Mouse (Mus musculus) C2C12 (cell line): ENCODE measurements around the gene Rhebl1. TPM values are rescaled to one million over a fixed set of nuclear protein-coding genes. Genes with fewer than 3 reads are reported as not detected.
A peak's percentile ranks its signal among the peaks of the same experiment; 100 is the strongest.

ENCODE experiments used
- H3K27me3 ChIP-seq: one replicate; pipeline ENCODE4 v1.6.1; 2011; ENCODE audit not compliant: control insufficient read depth, insufficient read depth, insufficient read length
- H3K36me3 ChIP-seq: one replicate; pipeline ENCODE4 v1.6.1; 2011; ENCODE audit not compliant: control insufficient read depth, insufficient read depth
- H3K4me3 ChIP-seq: one replicate; pipeline ENCODE4 v1.5.1; 2011; ENCODE audit warnings: mild to moderate bottlenecking, control low read depth; ENCODE audit not compliant: poor library complexity, insufficient read depth, severe bottlenecking
- H3K79me2 ChIP-seq: one replicate; pipeline ENCODE4 v1.6.1; 2011; ENCODE audit not compliant: control insufficient read depth, insufficient read depth
- H3K79me3 ChIP-seq: one replicate; pipeline ENCODE4 v1.6.1; 2011; ENCODE audit warnings: low read depth, control low read depth
- H3ac ChIP-seq: one replicate; pipeline ENCODE3; 2011; ENCODE audit warnings: low read depth; ENCODE audit not compliant: control insufficient read depth, insufficient read length
- CEBPB ChIP-seq: IDR thresholded peaks from one replicate; pipeline ENCODE4 v1.6.1; 2011; ENCODE audit warnings: low read depth, mild to moderate bottlenecking, control low read depth, moderate library complexity
- CTCF ChIP-seq: IDR thresholded peaks from one replicate; pipeline ENCODE4 v1.5.1; 2011; ENCODE audit not compliant: control insufficient read depth, insufficient read depth, insufficient read length
- FOSL1 ChIP-seq: IDR thresholded peaks from one replicate; pipeline ENCODE4 v1.8.0; 2011; ENCODE audit warnings: mild to moderate bottlenecking, low read length; ENCODE audit not compliant: poor library complexity, insufficient read depth, severe bottlenecking
- MAX ChIP-seq: IDR thresholded peaks from one replicate; pipeline ENCODE4 v1.6.1; 2011; ENCODE audit warnings: mild to moderate bottlenecking, control low read depth
- MYOD1 ChIP-seq: IDR thresholded peaks from one replicate; pipeline ENCODE4 v1.6.1; 2011; ENCODE audit warnings: low read depth; ENCODE audit not compliant: control insufficient read depth, insufficient read length
- MYOG ChIP-seq: IDR thresholded peaks from one replicate; pipeline ENCODE4 v1.6.1; 2011; ENCODE audit not compliant: control insufficient read depth, insufficient read length; ENCODE audit errors: extremely low read depth
- USF1 ChIP-seq: IDR thresholded peaks from one replicate; pipeline ENCODE4 v1.6.1; 2011; ENCODE audit warnings: low read depth, mild to moderate bottlenecking, control low read depth, moderate library complexity
- polyA plus RNA-seq: library from polyadenylated mRNA; unstranded; fragments of >200 nt; fragmentation: generic; extraction: Trizol; gene quantifications from one replicate; pipeline ENCODE4 v1.2.1, GENCODE M21; 2012; ENCODE audit warnings: missing spikeins

Gene Rhebl1
- polyA plus RNA-seq, 1 experiment, result 9.7 TPM

DNA sequence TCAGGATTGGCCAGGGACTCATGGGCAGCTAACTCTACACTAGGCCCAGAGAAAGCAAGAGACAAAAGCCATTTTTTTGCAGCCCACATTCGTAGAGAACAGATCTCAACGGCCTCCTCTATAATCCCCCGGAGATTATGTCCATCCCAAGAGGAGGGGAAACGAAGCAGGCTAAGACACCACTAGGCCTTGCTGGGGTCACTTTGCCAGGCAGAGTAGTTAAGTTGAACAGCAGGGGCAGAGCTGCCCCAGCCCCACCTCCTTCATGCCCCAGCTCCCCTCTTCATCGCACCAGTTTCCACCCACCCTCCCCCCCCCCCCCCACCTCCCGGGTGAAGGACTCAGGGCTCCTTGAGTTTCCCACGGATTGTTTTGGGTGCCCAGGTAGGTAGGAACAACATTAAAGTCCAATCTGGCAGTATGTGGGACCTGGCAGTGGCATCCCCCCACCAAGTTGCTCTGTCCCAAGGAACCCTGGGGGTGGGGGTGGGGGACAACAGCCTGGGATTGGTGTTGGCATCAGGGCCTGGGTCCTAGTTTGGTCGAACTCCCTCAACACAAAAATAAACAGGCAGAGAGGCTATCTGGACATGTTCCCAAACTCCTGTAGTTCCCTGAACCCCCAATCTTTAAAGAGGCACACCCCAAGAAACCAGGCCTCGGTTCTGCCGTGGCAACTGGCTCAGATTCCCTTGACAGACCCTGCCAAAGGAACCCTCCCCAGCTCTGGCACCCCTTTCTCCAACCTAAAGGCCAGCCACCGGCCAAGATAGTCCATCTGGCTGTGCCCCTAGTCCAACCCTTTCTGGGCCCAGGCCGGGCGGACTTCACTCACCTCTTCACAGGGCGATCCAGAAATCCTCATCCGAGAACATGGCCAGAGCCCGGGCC, 23.9 kb downstream of the Rhebl1 start:
- Histone ChIP-seq H3K4me3 (peak overlapping the region; percentile 99), H3ac (peak overlapping the region; percentile 88), H3K27me3 (no peaks in the 10 kb centered on the region), H3K36me3 (peaks cover 27% of the 10 kb centered on the region), H3K79me2 (peaks cover 73% of the 10 kb centered on the region), H3K79me3 (peaks cover 60% of the 10 kb centered on the region)
- no peak for TF ChIP-seq CTCF
- TF ChIP-seq MAX, result no peak
- no peak for TF ChIP-seq MYOG
- TF ChIP-seq CEBPB, result no peak
- TF ChIP-seq MYOD1, result no peak
- TF ChIP-seq FOSL1, result no peak
- TF ChIP-seq USF1, result no peak

- peak overlapping the region; percentile 99 for H3K4me3 ChIP-seq
- H3K36me3 ChIP-seq, result peaks cover 35% of the 10 kb centered on the region
- H3ac ChIP-seq, result peak overlapping the region; percentile 69
- H3K27me3 ChIP-seq, result no peaks in the 10 kb centered on the region
- peaks cover 65% of the 10 kb centered on the region for H3K79me3 ChIP-seq
- peaks cover 81% of the 10 kb centered on the region for H3K79me2 ChIP-seq
- TF ChIP-seq CTCF (no peak), FOSL1 (no peak), MAX (no peak), MYOD1 (no peak), USF1 (no peak), MYOG (no peak), CEBPB (no peak)
Measured at GRCm38 (mm10) chr15:98869342-98870178, 24.8 kb downstream of the Rhebl1 start.

GRCm38 (mm10) chr15:98868346-98869063, 25.8 kb downstream of the Rhebl1 start:
- Histone ChIP-seq H3K36me3 (peaks cover 46% of the 10 kb centered on the region), H3K79me3 (peaks cover 66% of the 10 kb centered on the region), H3K4me3 (peak overlapping the region; percentile 99), H3ac (peak overlapping the region; percentile 44), H3K79me2 (peaks cover 82% of the 10 kb centered on the region), H3K27me3 (no peaks in the 10 kb centered on the region)
- no peak for TF ChIP-seq FOSL1
- TF ChIP-seq MYOG, result no peak
- no peak for TF ChIP-seq MAX
- no peak for TF ChIP-seq USF1
- no peak for TF ChIP-seq CTCF
- TF ChIP-seq CEBPB, result no peak
- no peak for TF ChIP-seq MYOD1

- no peaks in the 10 kb centered on the region for H3K27me3 ChIP-seq
- H3K79me2 ChIP-seq, result peaks cover 77% of the 10 kb centered on the region
- TF ChIP-seq MAX (no peak), FOSL1 (no peak), MYOD1 (no peak)
- H3ac ChIP-seq, result no peak overlapping the region
- peaks cover 66% of the 10 kb centered on the region for H3K79me3 ChIP-seq
- H3K36me3 ChIP-seq, result peaks cover 58% of the 10 kb centered on the region
- no peak overlapping the region for H3K4me3 ChIP-seq
Measured at GRCm38 (mm10) chr15:98867321-98867720, 27.0 kb downstream of the Rhebl1 start.

DNA sequence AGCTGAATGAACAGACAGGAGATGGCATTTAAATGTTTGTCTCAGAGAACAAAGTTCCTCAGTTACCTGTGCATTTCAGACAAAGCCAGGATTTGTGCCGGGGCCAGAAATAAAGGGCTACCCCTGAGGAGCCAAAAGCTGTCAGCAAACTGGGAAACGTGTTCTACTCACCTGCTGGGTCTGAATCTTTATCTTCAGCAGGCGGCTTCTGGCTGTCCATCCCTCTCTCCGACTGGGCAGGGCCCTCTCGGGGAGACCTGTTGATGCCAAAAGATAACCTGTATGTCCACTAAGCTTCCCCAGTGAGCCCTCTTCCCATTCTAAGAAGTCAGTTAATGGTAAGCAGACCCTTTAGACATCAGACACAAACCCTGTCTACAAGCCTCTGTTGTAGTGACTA, 27.8 kb downstream of the Rhebl1 start:
- Histone ChIP-seq H3ac (no peak overlapping the region), H3K79me2 (peaks cover 70% of the 10 kb centered on the region), H3K27me3 (no peaks in the 10 kb centered on the region), H3K4me3 (no peak overlapping the region), H3K36me3 (peaks cover 66% of the 10 kb centered on the region), H3K79me3 (peaks cover 63% of the 10 kb centered on the region)
- TF ChIP-seq CTCF (no peak), MYOG (no peak), MYOD1 (no peak), MAX (no peak), USF1 (no peak), FOSL1 (no peak), CEBPB (no peak)
